In genomic region chr7:142375261-142375724, GRCm38 (mm10) we compare ENCODE assay signal across 9 mouse cellular contexts. TPM values are rescaled to one million over a fixed set of nuclear protein-coding genes. Genes with fewer than 3 reads are reported as not detected.
DNase-seq lines count a peak whose midpoint lies in the region; ATAC-seq and TF ChIP-seq lines count a peak whose summit lies in the region.
"Had no signal": no experiment of that assay in that cellular context is flagged by ENCODE, and none has a peak within 500 bp of the region (broad histone marks: within the 10 kb centered on the region; RNA-seq: fewer than 3 reads in every experiment).

No protein-coding gene starts in this region.

- peaks cover 42% of the 10 kb centered on the region for H3K36me3 ChIP-seq in liver, embryonic 16.5 days (ENCODE audit: control insufficient read depth, insufficient read depth)
- peaks cover 36% of the 10 kb centered on the region for H3K36me3 ChIP-seq in hindbrain, postnatal 0 days (ENCODE audit: insufficient read depth, low read length)

- no peak overlapping the region for H3K4me2 ChIP-seq in liver, embryonic 16.5 days (ENCODE audit: low read depth, low read length)
- no peak overlapping the region for H3K4me2 ChIP-seq in hindbrain, postnatal 0 days (ENCODE audit: low read depth, low read length)
- H3K4me2 ChIP-seq: limb, embryonic 12.5 days had no signal

- H3K4me3 ChIP-seq in cortical plate, adult 2 months (ENCODE audit: insufficient read depth, low read length): no peak overlapping the region
- H3K4me3 ChIP-seq in liver, embryonic 16.5 days (ENCODE audit: low read depth, low read length): no peak overlapping the region
- no peak overlapping the region for H3K4me3 ChIP-seq in hindbrain, postnatal 0 days (ENCODE audit: low read length)
- H3K4me3 ChIP-seq: limb, embryonic 12.5 days had no signal

- no peak overlapping the region for H3K9ac ChIP-seq in liver, embryonic 16.5 days (ENCODE audit: low read depth, low read length)
- H3K9ac ChIP-seq in hindbrain, postnatal 0 days (replicated peaks; ENCODE audit: low read length): no peak overlapping the region
- H3K9ac ChIP-seq: limb, embryonic 12.5 days had no signal

- no peak for ATAC-seq in liver, embryonic 16.5 days (ENCODE audit: low read depth)
- ATAC-seq in hindbrain, postnatal 0 days: no peak
- no peak for ATAC-seq in erythroid progenitor cell, adult 5-6 weeks (replicated peaks; ENCODE audit: low FRiP score, poor library complexity, severe bottlenecking)

- WGBS in liver, embryonic 16.5 days (ENCODE audit: insufficient replicate concordance): 77% methylated on average over 6 of the region's 6 CpGs
- WGBS in hindbrain, postnatal 0 days: 47% methylated on average over 6 of the region's 6 CpGs

- H3K9me3 ChIP-seq in liver, embryonic 16.5 days (replicated peaks; ENCODE audit: control insufficient read depth, low read length): no peaks in the 10 kb centered on the region
- H3K9me3 ChIP-seq in hindbrain, postnatal 0 days (ENCODE audit: low read length): no peaks in the 10 kb centered on the region
- H3K9me3 ChIP-seq: limb, embryonic 12.5 days had no signal

- TF ChIP-seq POLR2A in cortical plate, adult 2 months (IDR thresholded peaks at IDR 0.05; ENCODE audit: extremely low read depth, insufficient read depth, low read length): no peak

- peak overlapping the region; percentile 60 for H3K27ac ChIP-seq in cortical plate, adult 2 months (ENCODE audit: insufficient read depth, low read length)
- H3K27ac ChIP-seq in liver, embryonic 16.5 days (ENCODE audit: low read length): peak overlapping the region; percentile 6; the same call in 1 of the 2 replicates
- no peak overlapping the region for H3K27ac ChIP-seq in hindbrain, postnatal 0 days
- H3K27ac ChIP-seq: limb, embryonic 12.5 days had no signal

- 0 out of 2 replicates have a peak, but pooled peaks cover 2% of the 10 kb centered on the region for H3K4me1 ChIP-seq in cortical plate, adult 2 months (ENCODE audit: control insufficient read depth, insufficient read depth, low read length)
- peaks cover 56% of the 10 kb centered on the region for H3K4me1 ChIP-seq in liver, embryonic 16.5 days (ENCODE audit: control insufficient read depth, low read depth, low read length)
- H3K4me1 ChIP-seq in hindbrain, postnatal 0 days (ENCODE audit: insufficient read depth, low read length): 0 out of 2 replicates have a peak, but pooled peaks cover 5% of the 10 kb centered on the region

- TF ChIP-seq CTCF in cortical plate, adult 2 months (IDR thresholded peaks at IDR 0.05; ENCODE audit: extremely low read depth, insufficient read depth, low read length): no peak
- TF ChIP-seq CTCF in hindbrain, postnatal 0 days (IDR thresholded peaks at IDR 0.05; ENCODE audit: low read depth): no peak

- DNase-seq in ovary, postnatal 36 days (ENCODE audit: low spot score): peak; percentile 47
- no peak for DNase-seq in ovary, postnatal 14 days (ENCODE audit: low spot score)
- peak; percentile 92 for DNase-seq in adrenal gland, postnatal 14 days
- no peak for DNase-seq in hindbrain, postnatal 0 days (ENCODE audit: low spot score)

- H3K27me3 ChIP-seq in liver, embryonic 16.5 days (ENCODE audit: control insufficient read depth, insufficient read depth, low read depth, low read length): peaks cover 33% of the 10 kb centered on the region
- H3K27me3 ChIP-seq in hindbrain, postnatal 0 days (ENCODE audit: insufficient read depth, low read length): peaks cover 14% of the 10 kb centered on the region; the same call in 1 of the 2 replicates

RNA-seq across cellular contexts. Expression of gene Ifitm10, which starts 1.7 kb away (rescaled TPM):
- total RNA-seq in adrenal gland, postnatal 14 days (2021): 3.8 and 5.1 TPM in 2 replicates
- 43.0 and 45.7 TPM in 2 replicates for polyA plus RNA-seq in cortical plate, adult 2 months (2012; rRNA removed)
- polyA plus RNA-seq in liver, embryonic 16.5 days (2015; fragmentation: Nextera tagmentation; extraction: Ambion mirVana): 1.6 and 2.0 TPM in 2 replicates
- total RNA-seq in hindbrain, postnatal 0 days (2014; rRNA removed): 22.7 and 25.4 TPM in 2 replicates
- polyA plus RNA-seq in hindbrain, postnatal 0 days (2015; fragmentation: Nextera tagmentation; extraction: Ambion mirVana): 17.2 and 19.9 TPM in 2 replicates
- not detected in 2 replicates for total RNA-seq in erythroid progenitor cell, adult 5-6 weeks (2015; ENCODE audit: low replicate concordance)
- not detected in 2 replicates for total RNA-seq in erythroid progenitor cell, adult 5-6 weeks (2017; ENCODE audit: low replicate concordance)

RNA-seq across cellular contexts. Expression of gene Gm49369, which starts 7.2 kb away (rescaled TPM):
- 1.4 TPM in 1 of 2 replicates, not detected in the other for total RNA-seq in adrenal gland, postnatal 14 days (2021)
- 0.45 and 1.4 TPM in 2 replicates for polyA plus RNA-seq in cortical plate, adult 2 months (2012; rRNA removed)
- polyA plus RNA-seq in liver, embryonic 16.5 days (2015; fragmentation: Nextera tagmentation; extraction: Ambion mirVana): 1.4 and 1.8 TPM in 2 replicates
- total RNA-seq in hindbrain, postnatal 0 days (2014; rRNA removed): 1.0 TPM in 1 of 2 replicates, not detected in the other
- 2.1 and 2.9 TPM in 2 replicates for polyA plus RNA-seq in hindbrain, postnatal 0 days (2015; fragmentation: Nextera tagmentation; extraction: Ambion mirVana)
- total RNA-seq in erythroid progenitor cell, adult 5-6 weeks (2015; ENCODE audit: low replicate concordance): not detected in 2 replicates
- total RNA-seq in erythroid progenitor cell, adult 5-6 weeks (2017; ENCODE audit: low replicate concordance): 143 and 216 TPM in 2 replicates

RNA-seq across cellular contexts. Expression of gene Ctsd, which starts 12.5 kb away (rescaled TPM):
- 678 and 680 TPM in 2 replicates for total RNA-seq in adrenal gland, postnatal 14 days (2021)
- polyA plus RNA-seq in cortical plate, adult 2 months (2012; rRNA removed): 421 and 455 TPM in 2 replicates
- 408 and 415 TPM in 2 replicates for polyA plus RNA-seq in liver, embryonic 16.5 days (2015; fragmentation: Nextera tagmentation; extraction: Ambion mirVana)
- 638 and 755 TPM in 2 replicates for total RNA-seq in hindbrain, postnatal 0 days (2014; rRNA removed)
- 400 and 402 TPM in 2 replicates for polyA plus RNA-seq in hindbrain, postnatal 0 days (2015; fragmentation: Nextera tagmentation; extraction: Ambion mirVana)
- total RNA-seq in erythroid progenitor cell, adult 5-6 weeks (2015; ENCODE audit: low replicate concordance): 207 and 227 TPM in 2 replicates
- total RNA-seq in erythroid progenitor cell, adult 5-6 weeks (2017; ENCODE audit: low replicate concordance): 161 and 184 TPM in 2 replicates

RNA-seq across cellular contexts. Expression of gene Syt8, which starts 59.4 kb away (rescaled TPM):
- total RNA-seq in adrenal gland, postnatal 14 days (2021): not detected in 2 replicates
- not detected in 2 replicates for polyA plus RNA-seq in cortical plate, adult 2 months (2012; rRNA removed)
- 0.14 TPM in 1 of 2 replicates, not detected in the other for polyA plus RNA-seq in liver, embryonic 16.5 days (2015; fragmentation: Nextera tagmentation; extraction: Ambion mirVana)
- total RNA-seq in hindbrain, postnatal 0 days (2014; rRNA removed): not detected in 2 replicates
- polyA plus RNA-seq in hindbrain, postnatal 0 days (2015; fragmentation: Nextera tagmentation; extraction: Ambion mirVana): 0.15 TPM in 1 of 2 replicates, not detected in the other
- not detected in 2 replicates for total RNA-seq in erythroid progenitor cell, adult 5-6 weeks (2015; ENCODE audit: low replicate concordance)
- not detected in 2 replicates for total RNA-seq in erythroid progenitor cell, adult 5-6 weeks (2017; ENCODE audit: low replicate concordance)
- polyA plus RNA-seq: neural tube, embryonic 14.5 days had no signal

Comparison
In these comparisons a context has a peak if more than half of its experiments do, and no peak if none do; other contexts are left out.
1. DNase-seq: peak in ovary, postnatal 36 days (single experiment) and adrenal gland, postnatal 14 days (single experiment); none in ovary, postnatal 14 days (single experiment) and hindbrain, postnatal 0 days (single experiment).